Mouse (Mus musculus): Measurements from ENCODE around the gene Akap7.

- TF ChIP-seq POLR2A (IDR thresholded peaks at IDR 0.05; ENCODE audit: borderline replicate concordance, insufficient read depth, low read length) (no peak), CTCF (IDR thresholded peaks at IDR 0.05; ENCODE audit: borderline replicate concordance, insufficient read depth, low read depth, low read length) (no peak)
Observed at GRCm38 (mm10) chr10:25295836-25296235, 11.8 kb downstream of the Akap7 start.
